Mouse (Mus musculus) myocyte (in vitro differentiated cells): ENCODE data around the gene Glyat. TPM values are rescaled to one million over a fixed set of nuclear protein-coding genes. Genes with fewer than 3 reads are reported as not detected.

ENCODE experiments used
- H3K27me3 ChIP-seq: one replicate; pipeline ENCODE4 v1.6.1; 2011; ENCODE audit not compliant: control insufficient read depth, insufficient read depth, insufficient read length
- H3K36me3 ChIP-seq: one replicate; pipeline ENCODE4 v1.6.1; 2011; ENCODE audit not compliant: control insufficient read depth, insufficient read depth
- H3K4me2 ChIP-seq: one replicate; pipeline ENCODE4 v1.6.1; 2011; ENCODE audit warnings: low read depth, control low read depth
- H3K4me3 ChIP-seq: one replicate; pipeline ENCODE4 v1.5.1; 2011; ENCODE audit warnings: mild to moderate bottlenecking, control low read depth, moderate library complexity
- H3K79me2 ChIP-seq: one replicate; pipeline ENCODE4 v1.6.1; 2011; ENCODE audit not compliant: control insufficient read depth, insufficient read depth
- H3ac ChIP-seq: one replicate; pipeline ENCODE4 v1.6.1; 2011; ENCODE audit not compliant: control insufficient read depth, insufficient read length
- CEBPB ChIP-seq: IDR thresholded peaks from 2 replicates; pipeline ENCODE4 v1.6.1; 2011; ENCODE audit warnings: mild to moderate bottlenecking, moderate library complexity; ENCODE audit not compliant: poor library complexity, insufficient read depth, severe bottlenecking
- E2F4 ChIP-seq: IDR thresholded peaks from one replicate; pipeline ENCODE4 v1.6.1; 2011; ENCODE audit warnings: mild to moderate bottlenecking, control low read depth, moderate library complexity; ENCODE audit not compliant: insufficient read depth
- MAX ChIP-seq: IDR thresholded peaks from one replicate; pipeline ENCODE4 v1.6.1; 2011; ENCODE audit warnings: low read depth, mild to moderate bottlenecking, control low read depth
- MYOD1 ChIP-seq, 3 experiments: IDR thresholded peaks; one replicate each; pipeline ENCODE4 v1.6.1; 2011; ENCODE audit warnings: control low read depth in 2 of 3, low read depth in 2 of 3, mild to moderate bottlenecking in 2 of 3, moderate library complexity in 1 of 3; ENCODE audit not compliant: insufficient read length in 2 of 3, control insufficient read depth in 1 of 3
- MYOG ChIP-seq, 3 experiments: IDR thresholded peaks; one replicate each; pipeline ENCODE4 v1.6.1; 2011; ENCODE audit warnings: control low read depth in 2 of 3, low read depth in 2 of 3, mild to moderate bottlenecking in 2 of 3; ENCODE audit not compliant: insufficient read length in 2 of 3, control insufficient read depth in 1 of 3, insufficient read depth in 1 of 3
- POLR2A ChIP-seq: IDR thresholded peaks from one replicate; pipeline ENCODE4 v1.6.1; 2011; ENCODE audit warnings: low read depth, mild to moderate bottlenecking, control low read depth, moderate library complexity; ENCODE audit not compliant: insufficient read length
- POLR2AphosphoS2 ChIP-seq: IDR thresholded peaks from one replicate; pipeline ENCODE4 v1.6.1; 2011; ENCODE audit warnings: low read depth, control low read depth; ENCODE audit not compliant: insufficient read length
- REST ChIP-seq: IDR thresholded peaks from one replicate; pipeline ENCODE4 v1.6.1; 2011; ENCODE audit warnings: mild to moderate bottlenecking, control low read depth, moderate library complexity; ENCODE audit not compliant: insufficient read depth, insufficient read length
- SRF ChIP-seq: IDR thresholded peaks from one replicate; pipeline ENCODE4 v1.6.1; 2011; ENCODE audit warnings: low read depth; ENCODE audit not compliant: control insufficient read depth, insufficient read length
- TCF12 ChIP-seq: IDR thresholded peaks from one replicate; pipeline ENCODE4 v1.6.1; 2011; ENCODE audit warnings: mild to moderate bottlenecking, control low read depth; ENCODE audit not compliant: poor library complexity, insufficient read depth, severe bottlenecking
- TCF3 ChIP-seq: IDR thresholded peaks from one replicate; pipeline ENCODE4 v1.6.1; 2011; ENCODE audit warnings: low read depth, control low read depth; ENCODE audit not compliant: insufficient read length
- USF1 ChIP-seq: IDR thresholded peaks from one replicate; pipeline ENCODE4 v1.6.1; 2011; ENCODE audit warnings: low read depth, mild to moderate bottlenecking, control low read depth, moderate library complexity
- polyA plus RNA-seq: library from polyadenylated mRNA; unstranded; fragments of >200 nt; fragmentation: generic; extraction: Trizol; gene quantifications from one replicate; pipeline ENCODE4 v1.2.1, GENCODE M21; 2012; ENCODE audit warnings: missing spikeins

Glyat gene
- polyA plus RNA-seq, 1 experiment: not detected

- no peak within 1 kb of the TSS for H3ac ChIP-seq
- no peak within 1 kb of the TSS for H3K4me3 ChIP-seq
- H3K36me3 ChIP-seq: no peaks in the 10 kb centered on the region
- TF ChIP-seq USF1 (no peak), POLR2A (no peak), POLR2AphosphoS2 (no peak), MAX (no peak), E2F4 (no peak), REST (no peak), MYOG (IDR thresholded peaks at IDR 0.05; ENCODE audit: control insufficient read depth in 1 of 3, insufficient read depth in 1 of 3, insufficient read length in 2 of 3, low read depth in 2 of 3) (no peak), MYOD1 (IDR thresholded peaks at IDR 0.05; ENCODE audit: control insufficient read depth in 1 of 3, insufficient read length in 2 of 3, low read depth in 2 of 3) (no peak), TCF3 (no peak), SRF (no peak), TCF12 (no peak), CEBPB (no peak)
- no peaks in the 10 kb centered on the region for H3K27me3 ChIP-seq
- no peak within 1 kb of the TSS for H3K4me2 ChIP-seq
- no peaks in the 10 kb centered on the region for H3K79me2 ChIP-seq
Measured at GRCm38 (mm10) chr19:12677812-12678211, 44.7 kb downstream of the Glyat start, which contains the start of gene Olfr1443. Olfr1443 (plus strand) TSS chr19:12678112.

- H3ac ChIP-seq: no peak overlapping the region
- TF ChIP-seq MAX: no peak
- no peak for TF ChIP-seq POLR2AphosphoS2
- no peak for TF ChIP-seq USF1
- no peak for TF ChIP-seq REST
- TF ChIP-seq POLR2A: no peak
- no peak for TF ChIP-seq CEBPB
- no peak for TF ChIP-seq TCF3
- TF ChIP-seq MYOG (IDR thresholded peaks at IDR 0.05; ENCODE audit: control insufficient read depth in 1 of 3, insufficient read depth in 1 of 3, insufficient read length in 2 of 3, low read depth in 2 of 3): no peak
- TF ChIP-seq E2F4: no peak
- no peak for TF ChIP-seq TCF12
- TF ChIP-seq MYOD1 (IDR thresholded peaks at IDR 0.05; ENCODE audit: control insufficient read depth in 1 of 3, insufficient read length in 2 of 3, low read depth in 2 of 3): no peak
- H3K27me3 ChIP-seq: no peaks in the 10 kb centered on the region
- H3K4me3 ChIP-seq: no peak overlapping the region
- H3K4me2 ChIP-seq: no peak overlapping the region
- no peaks in the 10 kb centered on the region for H3K36me3 ChIP-seq
- H3K79me2 ChIP-seq: no peaks in the 10 kb centered on the region
Measured at GRCm38 (mm10) chr19:12684638-12685037, 51.5 kb downstream of the Glyat start.

- TF ChIP-seq MYOD1 (IDR thresholded peaks at IDR 0.05; ENCODE audit: control insufficient read depth in 1 of 3, insufficient read length in 2 of 3, low read depth in 2 of 3): no peak
- H3K4me3 ChIP-seq: no peak overlapping the region
- no peaks in the 10 kb centered on the region for H3K36me3 ChIP-seq
- H3ac ChIP-seq: no peak overlapping the region
- no peaks in the 10 kb centered on the region for H3K27me3 ChIP-seq
- no peak overlapping the region for H3K4me2 ChIP-seq
- no peaks in the 10 kb centered on the region for H3K79me2 ChIP-seq
Measured at GRCm38 (mm10) chr19:12685231-12685630, 52.1 kb downstream of the Glyat start.

- H3ac ChIP-seq: no peak within 1 kb of the TSS
- H3K79me2 ChIP-seq: no peaks in the 10 kb centered on the region
- H3K27me3 ChIP-seq: no peaks in the 10 kb centered on the region
- H3K36me3 ChIP-seq: no peaks in the 10 kb centered on the region
- H3K4me2 ChIP-seq: no peak within 1 kb of the TSS
- TF ChIP-seq MAX (no peak), SRF (no peak), POLR2A (no peak), TCF12 (no peak), USF1 (no peak), MYOG (IDR thresholded peaks at IDR 0.05; ENCODE audit: control insufficient read depth in 1 of 3, insufficient read depth in 1 of 3, insufficient read length in 2 of 3, low read depth in 2 of 3) (no peak), REST (no peak), POLR2AphosphoS2 (no peak), CEBPB (no peak)
- H3K4me3 ChIP-seq: no peak within 1 kb of the TSS
Measured at GRCm38 (mm10) chr19:12695590-12695989, 62.5 kb downstream of the Glyat start, which contains the start of gene Keg1. Keg1 (plus strand) TSS chr19:12695786.

GRCm38 (mm10) chr19:12696221-12696620 is 63.1 kb downstream of the Glyat start:
- TF ChIP-seq REST (no peak), SRF (no peak), USF1 (no peak), CEBPB (no peak), TCF3 (no peak), MYOG (IDR thresholded peaks at IDR 0.05; ENCODE audit: control insufficient read depth in 1 of 3, insufficient read depth in 1 of 3, insufficient read length in 2 of 3, low read depth in 2 of 3) (no peak), POLR2AphosphoS2 (no peak), POLR2A (no peak)
- H3ac ChIP-seq: no peak overlapping the region
- no peak overlapping the region for H3K4me2 ChIP-seq
- H3K4me3 ChIP-seq: no peak overlapping the region
- H3K79me2 ChIP-seq: no peaks in the 10 kb centered on the region
- no peaks in the 10 kb centered on the region for H3K36me3 ChIP-seq
- H3K27me3 ChIP-seq: no peaks in the 10 kb centered on the region

Other genes starting within 250 kb of the Glyat start
- gene Olfr1440, start 246.0 kb upstream of the Glyat start, polyA plus RNA-seq: not detected
- gene Olfr1441, start 215.9 kb upstream of the Glyat start, polyA plus RNA-seq: not detected
- gene Pfpl, start 205.4 kb upstream of the Glyat start, polyA plus RNA-seq: 0.02 TPM
- gene Mpeg1, start 172.5 kb upstream of the Glyat start, polyA plus RNA-seq: 0.06 TPM
- gene Dtx4, start 131.9 kb upstream of the Glyat start, polyA plus RNA-seq: 21.2 TPM
- 5.4 TPM for gene Fam111a, start 87.6 kb upstream of the Glyat start, polyA plus RNA-seq
- gene Gm4952, start 33.3 kb upstream of the Glyat start, polyA plus RNA-seq: not detected
- not detected for gene Olfr1442, start 37.1 kb downstream of the Glyat start, polyA plus RNA-seq
- gene Olfr1443, start 44.8 kb downstream of the Glyat start, polyA plus RNA-seq: not detected
- gene Keg1, start 62.5 kb downstream of the Glyat start, polyA plus RNA-seq: not detected
- 1.0 TPM for gene Cntf, start 132.3 kb downstream of the Glyat start, polyA plus RNA-seq
- gene Zfp91, start 162.8 kb downstream of the Glyat start, polyA plus RNA-seq: 28.9 TPM
- 0.18 TPM for gene Lpxn, start 162.9 kb downstream of the Glyat start, polyA plus RNA-seq
- not detected for gene Gm5244, start 213.4 kb downstream of the Glyat start, polyA plus RNA-seq
- not detected for gene Olfr1444, start 224.0 kb downstream of the Glyat start, polyA plus RNA-seq